Mouse (Mus musculus): Measurements from ENCODE around the gene Dhodh.

- TF ChIP-seq TAL1 (IDR thresholded peaks at IDR 0.05; ENCODE audit: low read length) (no peak), GATA1 (IDR thresholded peaks at IDR 0.05; ENCODE audit: low read length) (no peak)
Observed at GRCm38 (mm10) chr8:109656860-109657259, 48.4 kb upstream of the Dhodh start.
